Mouse (Mus musculus) limb, embryonic 15.5 days (tissue): ENCODE data around the gene Abhd5. TPM values are rescaled to one million over a fixed set of nuclear protein-coding genes. Genes with fewer than 3 reads are reported as not detected.

Experiments used
- ATAC-seq: fragments of 200-750 bp; cut with Nextera tagmentation; 2 replicates; pipeline ENCODE4 v1.8.0; 2017; ENCODE audit warnings: low read depth, moderate TSS enrichment; ENCODE audit not compliant: insufficient number of reproducible peaks, low FRiP score, low TSS enrichment
- H3K27ac ChIP-seq: fragments of 300-500 bp; sonication (generic); 2 replicates; pipeline ENCODE4 v1.5.1; 2015; ENCODE audit warnings: moderate library complexity, mild to moderate bottlenecking, inconsistent platforms
- H3K27me3 ChIP-seq: fragments of 300-500 bp; sonication (generic); 2 replicates; pipeline ENCODE4 v1.6.1; 2015; ENCODE audit warnings: inconsistent platforms
- H3K36me3 ChIP-seq: fragments of 300-500 bp; sonication (generic); 2 replicates; pipeline ENCODE4 v1.6.1; 2015; ENCODE audit warnings: inconsistent platforms
- H3K4me1 ChIP-seq: fragments of 300-500 bp; sonication (generic); 2 replicates; pipeline ENCODE4 v1.6.1; 2015; ENCODE audit warnings: inconsistent platforms
- H3K4me2 ChIP-seq: fragments of 300-500 bp; sonication (generic); 2 replicates; pipeline ENCODE4 v1.6.1; 2015; ENCODE audit warnings: mild to moderate bottlenecking, inconsistent platforms
- H3K4me3 ChIP-seq: fragments of 300-500 bp; sonication (generic); 2 replicates; pipeline ENCODE4 v1.5.1; 2015; ENCODE audit warnings: mild to moderate bottlenecking, inconsistent platforms
- H3K9ac ChIP-seq: fragments of 300-500 bp; sonication (generic); 2 replicates; pipeline ENCODE4 v1.6.1; 2015; ENCODE audit warnings: inconsistent platforms
- H3K9me3 ChIP-seq: fragments of 300-500 bp; sonication (generic); 2 replicates; pipeline ENCODE4 v1.6.1; 2016; ENCODE audit warnings: inconsistent platforms
- WGBS: fragments of 180-500 bp; shearing (Covaris S2); methylation state at CpG from one replicate; pipeline ENCODE4 v1.1.7; 2015; 5-methylcytosine and 5-hydroxymethylcytosine counted together
- polyA plus RNA-seq: library from polyadenylated mRNA; unstranded; fragments of >200 nt; fragmentation: Nextera tagmentation; extraction: Ambion mirVana; gene quantifications from 2 replicates; pipeline ENCODE4 v1.2.1, GENCODE M21; 2015

The Abhd5 gene
- polyA plus RNA-seq, 1 experiment from 2014 or later = 47.3 TPM

GRCm38 (mm10) chr9:122320626-122321025 is 30.8 kb upstream of the Abhd5 start:
- no peak for ATAC-seq
- H3K27me3 ChIP-seq = no peaks in the 10 kb centered on the region
- 86% methylated on average over 4 of the region's 4 CpGs for WGBS

GRCm38 (mm10) chr9:122322356-122322755 is 29.1 kb upstream of the Abhd5 start:
- ATAC-seq = no peak

More at GRCm38 (mm10) chr9:122320626-122321025, 30.8 kb upstream of the Abhd5 start:
- H3K4me2 ChIP-seq = no peak overlapping the region
- H3K9ac ChIP-seq = no peak overlapping the region
- H3K36me3 ChIP-seq = no peaks in the 10 kb centered on the region
- H3K4me3 ChIP-seq = no peak overlapping the region
- H3K27ac ChIP-seq = no peak overlapping the region
- H3K9me3 ChIP-seq = no peaks in the 10 kb centered on the region
- no peaks in the 10 kb centered on the region for H3K4me1 ChIP-seq

GRCm38 (mm10) chr9:122325996-122326395 is 25.4 kb upstream of the Abhd5 start:
- Histone ChIP-seq H3K9ac (no peak overlapping the region), H3K36me3 (no peaks in the 10 kb centered on the region), H3K27me3 (no peaks in the 10 kb centered on the region), H3K4me3 (no peak overlapping the region), H3K9me3 (no peaks in the 10 kb centered on the region), H3K27ac (no peak overlapping the region), H3K4me1 (no peaks in the 10 kb centered on the region), H3K4me2 (no peak overlapping the region)
- WGBS = 96% methylated on average over 1 of the region's 1 CpGs
- no peak for ATAC-seq

More at GRCm38 (mm10) chr9:122322356-122322755, 29.1 kb upstream of the Abhd5 start:
- H3K9me3 ChIP-seq = no peaks in the 10 kb centered on the region
- H3K4me2 ChIP-seq = no peak overlapping the region
- H3K4me1 ChIP-seq = no peaks in the 10 kb centered on the region
- H3K27me3 ChIP-seq = no peaks in the 10 kb centered on the region
- H3K4me3 ChIP-seq = no peak overlapping the region
- 63% methylated on average over 3 of the region's 3 CpGs for WGBS
- no peaks in the 10 kb centered on the region for H3K36me3 ChIP-seq
- H3K27ac ChIP-seq = no peak overlapping the region
- no peak overlapping the region for H3K9ac ChIP-seq

GRCm38 (mm10) chr9:122328199-122328598 is 23.2 kb upstream of the Abhd5 start:
- WGBS = 59% methylated on average over 3 of the region's 3 CpGs
- H3K27ac ChIP-seq = no peak overlapping the region
- no peaks in the 10 kb centered on the region for H3K4me1 ChIP-seq
- ATAC-seq = no peak
- no peaks in the 10 kb centered on the region for H3K36me3 ChIP-seq
- no peak overlapping the region for H3K4me2 ChIP-seq
- H3K9me3 ChIP-seq = no peaks in the 10 kb centered on the region
- no peak overlapping the region for H3K4me3 ChIP-seq
- no peak overlapping the region for H3K9ac ChIP-seq
- H3K27me3 ChIP-seq = no peaks in the 10 kb centered on the region

- H3K4me1 ChIP-seq = no peaks in the 10 kb centered on the region
- ATAC-seq = no peak
- no peak overlapping the region for H3K4me3 ChIP-seq
- H3K27me3 ChIP-seq = no peaks in the 10 kb centered on the region
- H3K4me2 ChIP-seq = no peak overlapping the region
- no peak overlapping the region for H3K27ac ChIP-seq
- 72% methylated on average over 2 of the region's 2 CpGs for WGBS
- no peaks in the 10 kb centered on the region for H3K9me3 ChIP-seq
- no peak overlapping the region for H3K9ac ChIP-seq
- H3K36me3 ChIP-seq = no peaks in the 10 kb centered on the region
Observed at GRCm38 (mm10) chr9:122336677-122337076, 14.7 kb upstream of the Abhd5 start.

DNA sequence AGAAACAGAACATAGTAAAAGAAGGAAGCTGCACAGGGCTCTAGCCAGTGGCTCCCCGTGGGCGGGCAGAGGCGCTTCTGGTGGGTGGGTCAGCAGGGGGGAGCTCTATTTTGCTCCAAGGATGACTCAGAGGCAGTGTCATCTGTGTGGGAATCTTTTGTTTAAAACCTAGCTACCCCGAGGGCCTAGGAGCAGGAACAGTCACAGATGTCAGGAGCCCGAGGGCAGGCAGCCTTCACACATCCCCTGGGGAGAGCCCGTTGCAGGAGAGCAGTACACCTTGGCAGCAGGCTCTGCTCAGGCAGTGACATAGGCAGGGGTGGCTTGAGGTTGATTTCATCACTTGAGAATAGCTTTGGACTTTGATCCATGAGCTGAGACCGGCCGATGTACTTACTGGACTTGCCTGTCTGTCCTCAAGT is 13.9 kb upstream of the Abhd5 start:
- Histone ChIP-seq H3K9me3 (no peaks in the 10 kb centered on the region), H3K4me2 (no peak overlapping the region), H3K4me3 (no peak overlapping the region), H3K36me3 (no peaks in the 10 kb centered on the region), H3K4me1 (no peaks in the 10 kb centered on the region), H3K27me3 (no peaks in the 10 kb centered on the region), H3K27ac (no peak overlapping the region), H3K9ac (no peak overlapping the region)
- 44% methylated on average over 8 of the region's 8 CpGs for WGBS
- ATAC-seq = no peak

DNA sequence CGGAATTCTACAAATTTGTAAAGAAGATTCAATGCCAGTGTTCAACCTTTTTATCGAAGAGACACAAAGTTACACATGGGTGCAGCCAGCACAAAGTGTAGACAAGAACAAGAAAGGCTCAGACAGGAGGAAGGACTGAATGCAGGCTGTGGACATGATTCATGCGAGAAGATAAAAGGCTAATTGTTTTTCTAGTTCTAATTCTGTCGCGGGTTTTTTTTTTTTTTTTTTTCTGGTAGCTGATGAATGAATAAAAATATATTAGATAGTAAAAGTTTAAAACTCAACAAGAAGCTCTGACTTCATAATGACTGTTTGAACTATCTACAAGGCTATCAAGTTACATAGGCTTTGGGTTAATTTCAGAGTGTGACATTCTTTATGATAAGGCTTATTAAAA is 11.4 kb upstream of the Abhd5 start:
- no peak overlapping the region for H3K4me2 ChIP-seq
- WGBS = 62% methylated on average over 5 of the region's 5 CpGs
- no peaks in the 10 kb centered on the region for H3K36me3 ChIP-seq
- H3K27ac ChIP-seq = no peak overlapping the region
- H3K4me3 ChIP-seq = no peak overlapping the region
- H3K9ac ChIP-seq = no peak overlapping the region
- no peak for ATAC-seq
- no peaks in the 10 kb centered on the region for H3K27me3 ChIP-seq
- no peaks in the 10 kb centered on the region for H3K9me3 ChIP-seq
- H3K4me1 ChIP-seq = no peaks in the 10 kb centered on the region

DNA sequence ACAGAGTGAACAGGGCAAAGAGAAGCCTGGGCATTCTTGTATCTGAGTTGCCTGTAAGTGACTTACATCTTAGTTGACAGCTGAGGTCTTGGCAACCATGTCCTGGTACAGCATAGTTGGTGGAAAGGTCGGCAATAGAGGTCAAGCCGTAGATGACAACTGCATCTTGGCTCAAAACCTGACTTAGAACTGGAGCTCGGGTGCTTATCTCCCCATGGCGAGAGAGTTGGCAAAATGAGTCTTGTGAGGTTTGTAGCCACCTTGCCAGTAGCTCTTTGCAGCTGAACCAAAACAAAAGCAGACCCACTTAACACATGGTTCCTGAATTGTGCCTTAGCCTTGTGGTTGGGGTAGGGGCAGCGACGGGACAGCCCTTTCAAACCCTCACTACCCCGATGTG is 8.0 kb upstream of the Abhd5 start:
- WGBS = 82% methylated on average over 7 of the region's 7 CpGs
- H3K36me3 ChIP-seq = no peaks in the 10 kb centered on the region
- no peak for ATAC-seq

DNA sequence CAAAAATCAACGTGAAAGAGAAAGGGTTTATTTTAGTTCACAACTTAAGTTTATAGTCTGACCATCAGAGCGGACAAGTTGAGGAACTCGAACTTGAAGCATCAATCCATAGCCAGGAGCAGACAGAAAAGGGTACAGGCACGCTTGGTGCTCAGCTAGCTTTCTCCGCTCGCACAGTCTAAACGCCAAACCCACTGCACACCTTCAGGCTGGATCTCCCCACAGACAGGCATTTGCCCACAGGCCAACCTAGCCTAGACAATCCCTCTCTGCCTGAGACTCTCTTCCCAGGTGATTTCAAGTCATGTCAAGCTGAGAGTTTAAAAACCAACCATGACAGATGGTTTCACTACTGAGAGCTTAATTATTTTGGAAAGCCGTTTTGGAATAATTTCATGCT is 6.8 kb upstream of the Abhd5 start:
- Histone ChIP-seq H3K9me3 (no peaks in the 10 kb centered on the region), H3K9ac (no peak overlapping the region), H3K4me3 (no peak overlapping the region), H3K27me3 (no peaks in the 10 kb centered on the region), H3K4me1 (no peaks in the 10 kb centered on the region), H3K27ac (no peak overlapping the region), H3K4me2 (no peak overlapping the region), H3K36me3 (no peaks in the 10 kb centered on the region)
- WGBS = 76% methylated on average over 8 of the region's 8 CpGs
- ATAC-seq = no peak

More for the DNA sequence above, 8.0 kb upstream of the Abhd5 start:
- Histone ChIP-seq H3K27me3 (no peaks in the 10 kb centered on the region), H3K27ac (no peak overlapping the region), H3K9me3 (no peaks in the 10 kb centered on the region), H3K4me3 (no peak overlapping the region), H3K4me1 (no peaks in the 10 kb centered on the region), H3K4me2 (no peak overlapping the region), H3K9ac (no peak overlapping the region)

- no peaks in the 10 kb centered on the region for H3K27me3 ChIP-seq
- no peaks in the 10 kb centered on the region for H3K9me3 ChIP-seq
- no peaks in the 10 kb centered on the region for H3K36me3 ChIP-seq
- no peak overlapping the region for H3K4me2 ChIP-seq
- no peak for ATAC-seq
- no peak overlapping the region for H3K27ac ChIP-seq
- no peaks in the 10 kb centered on the region for H3K4me1 ChIP-seq
- H3K4me3 ChIP-seq = no peak overlapping the region
- no peak overlapping the region for H3K9ac ChIP-seq
- WGBS = 62% methylated on average over 3 of the region's 3 CpGs
Observed at GRCm38 (mm10) chr9:122345291-122345690, 6.1 kb upstream of the Abhd5 start.

DNA sequence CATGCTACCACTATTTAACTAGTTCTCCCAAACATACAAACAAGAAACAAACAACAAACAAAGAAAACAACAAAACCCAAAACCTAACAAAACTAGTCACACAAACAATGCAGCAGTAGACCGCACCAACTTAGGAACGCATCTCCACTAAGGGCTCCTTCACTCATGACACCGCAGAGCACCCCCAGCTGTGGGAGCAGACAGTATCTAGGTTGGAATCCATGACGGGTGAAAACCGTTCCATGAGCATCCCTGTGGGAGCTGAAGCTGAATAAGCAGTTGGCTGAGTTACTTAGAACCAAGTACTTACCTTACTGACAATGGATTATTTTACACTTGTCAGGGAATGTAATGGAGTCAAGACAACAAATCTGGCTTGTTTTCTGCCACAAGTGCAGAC is 5.3 kb upstream of the Abhd5 start:
- Histone ChIP-seq H3K9me3 (no peaks in the 10 kb centered on the region), H3K9ac (no peak overlapping the region), H3K36me3 (no peaks in the 10 kb centered on the region), H3K27me3 (no peaks in the 10 kb centered on the region), H3K4me2 (no peak overlapping the region), H3K4me1 (0 out of 2 replicates have a peak, but pooled peaks cover under 1% of the 10 kb centered on the region), H3K4me3 (no peak overlapping the region), H3K27ac (no peak overlapping the region)
- ATAC-seq = no peak
- WGBS = 88% methylated on average over 5 of the region's 5 CpGs

- H3K4me3 ChIP-seq = no peak overlapping the region
- no peaks in the 10 kb centered on the region for H3K27me3 ChIP-seq
- H3K4me1 ChIP-seq = 0 out of 2 replicates have a peak, but pooled peaks cover 3% of the 10 kb centered on the region
- no peaks in the 10 kb centered on the region for H3K36me3 ChIP-seq
- H3K27ac ChIP-seq = no peak overlapping the region
- no peaks in the 10 kb centered on the region for H3K9me3 ChIP-seq
- no peak for ATAC-seq
- no peak overlapping the region for H3K4me2 ChIP-seq
- 88% methylated on average over 1 of the region's 1 CpGs for WGBS
- H3K9ac ChIP-seq = no peak overlapping the region
Observed at GRCm38 (mm10) chr9:122347882-122348281, 3.5 kb upstream of the Abhd5 start.

DNA sequence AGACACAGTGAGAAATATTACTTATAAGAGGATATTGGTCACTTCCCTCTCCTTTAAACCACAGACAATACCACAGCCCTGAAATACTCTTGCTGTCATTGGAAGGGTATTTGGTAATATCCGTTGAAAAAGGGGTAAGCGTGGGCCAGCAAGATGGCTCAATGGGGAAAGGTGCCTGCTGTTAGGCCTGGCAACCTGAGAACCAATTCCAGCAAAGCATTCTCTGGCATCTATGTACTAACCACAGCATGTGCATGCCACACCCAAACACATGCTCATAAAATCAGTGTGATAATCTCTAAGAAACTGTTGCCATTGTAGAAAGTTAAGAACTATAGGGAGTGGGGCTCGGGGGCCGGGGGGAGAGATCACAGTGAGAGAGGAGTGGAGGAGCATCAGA is 2.1 kb upstream of the Abhd5 start:
- H3K27me3 ChIP-seq = no peaks in the 10 kb centered on the region

More for the DNA sequence above, 2.1 kb upstream of the Abhd5 start:
- 77% methylated on average over 4 of the region's 4 CpGs for WGBS
- no peak for ATAC-seq
- Histone ChIP-seq H3K27ac (no peak overlapping the region), H3K4me2 (no peak overlapping the region), H3K9ac (no peak overlapping the region), H3K4me1 (0 out of 2 replicates have a peak, but pooled peaks cover 3% of the 10 kb centered on the region), H3K9me3 (no peaks in the 10 kb centered on the region), H3K36me3 (no peaks in the 10 kb centered on the region), H3K4me3 (no peak overlapping the region)
